Mouse (Mus musculus) ES-Bruce4 (cell line): Measurements from ENCODE around the gene P2rx7. TPM values are rescaled to one million over a fixed set of nuclear protein-coding genes. Genes with fewer than 3 reads are reported as not detected.

Experiments
- H3K27ac ChIP-seq: 2 replicates; pipeline ENCODE4 v1.5.1; 2012; ENCODE audit warnings: low read length, inconsistent platforms; ENCODE audit not compliant: insufficient read depth
- H3K27me3 ChIP-seq: 2 replicates; pipeline ENCODE4 v1.6.1; 2012; ENCODE audit warnings: mild to moderate bottlenecking, low read length, inconsistent platforms; ENCODE audit not compliant: control insufficient read depth, poor library complexity, insufficient read depth, severe bottlenecking
- H3K36me3 ChIP-seq: 2 replicates; pipeline ENCODE4 v1.6.1; 2012; ENCODE audit warnings: inconsistent platforms, mild to moderate bottlenecking, low read length, moderate library complexity; ENCODE audit not compliant: control insufficient read depth, poor library complexity, insufficient read depth, severe bottlenecking
- H3K4me1 ChIP-seq: one replicate; pipeline ENCODE4 v1.8.1; 2011; ENCODE audit warnings: low read length; ENCODE audit not compliant: control insufficient read depth, insufficient read depth
- H3K4me3 ChIP-seq: 2 replicates; pipeline ENCODE4 v1.5.1; 2011; ENCODE audit warnings: low read depth, mild to moderate bottlenecking, low read length
- H3K9ac ChIP-seq: 2 replicates; pipeline ENCODE4 v1.6.1; 2012; ENCODE audit warnings: low read depth, mild to moderate bottlenecking, inconsistent platforms; ENCODE audit not compliant: poor library complexity, severe bottlenecking
- H3K9me3 ChIP-seq: replicated peaks from 2 replicates; pipeline ENCODE4 v1.6.1; 2012; ENCODE audit warnings: mild to moderate bottlenecking, low read length, inconsistent platforms; ENCODE audit not compliant: control insufficient read depth, poor library complexity, insufficient read depth, severe bottlenecking
- CTCF ChIP-seq: IDR thresholded peaks from one replicate; pipeline ENCODE4 v1.8.1; 2011; ENCODE audit warnings: low read depth, low read length
- EP300 ChIP-seq: IDR thresholded peaks from 2 replicates; pipeline ENCODE4 v1.6.1; 2011; ENCODE audit warnings: low read depth, low read length; ENCODE audit not compliant: insufficient read depth
- POLR2A ChIP-seq: IDR thresholded peaks from one replicate; pipeline ENCODE4 v1.8.1; 2011; ENCODE audit warnings: low read length; ENCODE audit not compliant: insufficient read depth
- polyA plus RNA-seq: library from polyadenylated mRNA; stranded (reverse); fragments of >200 nt; gene quantifications from 2 replicates; pipeline ENCODE4 v1.2.4, GENCODE M21; 2011; ENCODE audit warnings: low read depth; ENCODE audit not compliant: missing spikeins, insufficient read depth, insufficient read length

The P2rx7 gene
- polyA plus RNA-seq, 1 experiment: 2.7 TPM

GRCm38 (mm10) chr5:122700837-122701212 is 57.1 kb downstream of the P2rx7 start:
- H3K36me3 ChIP-seq: no peaks in the 10 kb centered on the region
- no peaks in the 10 kb centered on the region for H3K4me1 ChIP-seq
- no peak overlapping the region for H3K27ac ChIP-seq
- no peaks in the 10 kb centered on the region for H3K27me3 ChIP-seq
- no peak overlapping the region for H3K9ac ChIP-seq
- H3K4me3 ChIP-seq: no peak overlapping the region
- TF ChIP-seq EP300 (no peak), POLR2A (no peak), CTCF (no peak)
- no peaks in the 10 kb centered on the region for H3K9me3 ChIP-seq

GRCm38 (mm10) chr5:122702156-122702555 is 58.4 kb downstream of the P2rx7 start:
- no peaks in the 10 kb centered on the region for H3K4me1 ChIP-seq
- H3K4me3 ChIP-seq: no peak overlapping the region
- no peaks in the 10 kb centered on the region for H3K36me3 ChIP-seq
- no peak for TF ChIP-seq EP300
- no peak for TF ChIP-seq CTCF
- no peak for TF ChIP-seq POLR2A
- H3K27me3 ChIP-seq: no peaks in the 10 kb centered on the region
- H3K9me3 ChIP-seq: no peaks in the 10 kb centered on the region
- H3K27ac ChIP-seq: no peak overlapping the region
- no peak overlapping the region for H3K9ac ChIP-seq

- Histone ChIP-seq H3K9ac (no peak overlapping the region), H3K27ac (no peak overlapping the region), H3K4me1 (no peaks in the 10 kb centered on the region), H3K36me3 (no peaks in the 10 kb centered on the region), H3K4me3 (no peak overlapping the region), H3K27me3 (no peaks in the 10 kb centered on the region), H3K9me3 (no peaks in the 10 kb centered on the region)
- TF ChIP-seq POLR2A: no peak
- TF ChIP-seq EP300: no peak
- TF ChIP-seq CTCF: no peak
Observed at GRCm38 (mm10) chr5:122703574-122703973, 59.9 kb downstream of the P2rx7 start.

- Histone ChIP-seq H3K36me3 (no peaks in the 10 kb centered on the region), H3K9ac (no peak overlapping the region), H3K27me3 (no peaks in the 10 kb centered on the region), H3K9me3 (no peaks in the 10 kb centered on the region), H3K4me3 (no peak overlapping the region), H3K4me1 (no peaks in the 10 kb centered on the region), H3K27ac (no peak overlapping the region)
- no peak for TF ChIP-seq CTCF
- no peak for TF ChIP-seq POLR2A
- TF ChIP-seq EP300: no peak
Observed at GRCm38 (mm10) chr5:122704571-122704970, 60.9 kb downstream of the P2rx7 start.

- H3K27me3 ChIP-seq: no peaks in the 10 kb centered on the region
- H3K9me3 ChIP-seq: no peaks in the 10 kb centered on the region
- no peak overlapping the region for H3K4me3 ChIP-seq
- no peaks in the 10 kb centered on the region for H3K4me1 ChIP-seq
- no peak overlapping the region for H3K27ac ChIP-seq
- TF ChIP-seq CTCF (no peak), EP300 (no peak), POLR2A (no peak)
- H3K36me3 ChIP-seq: no peaks in the 10 kb centered on the region
- H3K9ac ChIP-seq: no peak overlapping the region
Observed at GRCm38 (mm10) chr5:122705174-122705573, 61.5 kb downstream of the P2rx7 start.

- H3K9me3 ChIP-seq: no peaks in the 10 kb centered on the region
- H3K27me3 ChIP-seq: no peaks in the 10 kb centered on the region
- H3K4me3 ChIP-seq: peak overlapping the region; percentile 76
- H3K9ac ChIP-seq: peak overlapping the region; percentile 40
- no peaks in the 10 kb centered on the region for H3K36me3 ChIP-seq
- TF ChIP-seq CTCF (no peak), POLR2A (no peak), EP300 (no peak)
- no peak overlapping the region for H3K27ac ChIP-seq
- no peaks in the 10 kb centered on the region for H3K4me1 ChIP-seq
Observed at GRCm38 (mm10) chr5:122706917-122707275, 63.2 kb downstream of the P2rx7 start.
